Mouse (Mus musculus) testis, postnatal 14 days (tissue): ENCODE results near the gene Pank2.
"Not testable (repeated sequence)": the region's sequence is repeated elsewhere in the genome, so short reads cannot be mapped to it uniquely, and the experiment has no call there.

Source experiments
- DNase-seq: peaks from one replicate; pipeline ENCODE4 v3.0.0; 2021; ENCODE audit warnings: low spot score

Gene Pank2

DNA sequence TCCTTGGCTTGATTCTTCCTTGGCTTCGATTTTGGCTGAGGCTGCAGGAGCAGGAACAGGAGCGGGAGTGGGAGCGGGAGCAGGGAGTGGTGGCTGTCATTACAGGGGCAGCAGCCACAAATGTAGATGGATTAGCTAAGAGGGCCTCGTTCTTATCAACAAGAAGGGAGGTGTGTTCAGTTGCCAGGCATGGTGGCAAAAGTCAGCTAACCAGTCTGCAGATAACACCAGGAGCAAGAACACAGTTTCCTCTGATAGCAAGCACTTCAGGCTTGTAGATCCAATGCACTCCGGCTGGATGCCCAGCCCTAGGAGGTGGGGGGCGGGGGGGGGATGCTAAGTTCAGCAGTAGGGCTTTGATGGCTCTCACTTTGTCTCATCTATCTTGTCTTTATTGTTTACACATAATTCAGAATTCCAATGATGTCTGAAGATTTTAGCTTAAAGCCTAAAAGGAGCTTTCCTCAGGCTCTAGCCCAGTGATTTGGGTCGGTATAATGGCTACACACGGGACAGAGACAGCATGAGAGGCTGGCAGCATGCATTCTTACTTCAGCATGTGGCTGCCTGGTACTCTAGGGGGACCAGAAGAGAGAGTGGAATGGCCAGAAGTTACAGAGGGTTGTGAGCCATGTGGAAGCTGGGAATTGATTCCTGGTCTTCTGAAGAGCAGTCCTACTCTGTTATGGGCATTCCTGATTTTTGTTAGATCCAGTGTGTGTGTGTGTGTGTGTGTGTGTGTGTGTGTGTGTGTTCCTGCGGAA, 1.6 kb upstream of the Pank2 start:
- no peak for DNase-seq

DNA sequence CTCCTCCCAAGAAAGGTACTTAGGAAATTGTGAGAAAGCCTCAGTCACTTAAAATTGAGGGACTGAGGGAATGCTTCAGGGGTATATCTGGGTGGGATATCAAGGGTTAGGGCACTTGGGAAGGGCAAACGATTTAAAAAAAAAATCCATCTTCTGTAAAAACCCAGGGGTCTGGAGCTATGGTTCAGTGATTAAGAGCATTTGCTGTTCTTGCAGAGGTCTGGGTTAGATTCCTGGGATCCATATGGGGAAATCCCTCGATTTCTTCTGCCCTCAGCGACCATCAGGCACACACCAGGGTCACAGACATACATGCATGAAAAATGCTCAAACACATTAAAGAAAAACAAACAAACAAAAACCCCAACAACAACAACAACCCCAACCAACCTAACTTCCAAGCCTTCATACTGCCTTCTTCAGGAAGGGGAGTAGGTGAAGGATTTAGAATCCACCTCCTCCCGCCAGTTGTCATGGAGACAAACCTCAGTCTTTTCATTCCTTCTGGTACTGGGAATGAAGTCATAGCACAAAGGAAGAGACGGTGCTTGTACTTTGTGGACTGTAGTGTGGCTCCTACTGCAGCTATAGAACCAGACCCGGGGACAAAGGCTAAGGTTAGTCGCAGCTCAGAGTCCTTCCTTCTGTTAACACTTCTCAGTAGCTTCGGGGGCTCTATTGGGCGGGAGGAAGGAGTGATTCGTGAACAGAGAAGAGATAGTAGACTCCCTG, 648 bp upstream of the Pank2 start:
- no peak for DNase-seq

DNA sequence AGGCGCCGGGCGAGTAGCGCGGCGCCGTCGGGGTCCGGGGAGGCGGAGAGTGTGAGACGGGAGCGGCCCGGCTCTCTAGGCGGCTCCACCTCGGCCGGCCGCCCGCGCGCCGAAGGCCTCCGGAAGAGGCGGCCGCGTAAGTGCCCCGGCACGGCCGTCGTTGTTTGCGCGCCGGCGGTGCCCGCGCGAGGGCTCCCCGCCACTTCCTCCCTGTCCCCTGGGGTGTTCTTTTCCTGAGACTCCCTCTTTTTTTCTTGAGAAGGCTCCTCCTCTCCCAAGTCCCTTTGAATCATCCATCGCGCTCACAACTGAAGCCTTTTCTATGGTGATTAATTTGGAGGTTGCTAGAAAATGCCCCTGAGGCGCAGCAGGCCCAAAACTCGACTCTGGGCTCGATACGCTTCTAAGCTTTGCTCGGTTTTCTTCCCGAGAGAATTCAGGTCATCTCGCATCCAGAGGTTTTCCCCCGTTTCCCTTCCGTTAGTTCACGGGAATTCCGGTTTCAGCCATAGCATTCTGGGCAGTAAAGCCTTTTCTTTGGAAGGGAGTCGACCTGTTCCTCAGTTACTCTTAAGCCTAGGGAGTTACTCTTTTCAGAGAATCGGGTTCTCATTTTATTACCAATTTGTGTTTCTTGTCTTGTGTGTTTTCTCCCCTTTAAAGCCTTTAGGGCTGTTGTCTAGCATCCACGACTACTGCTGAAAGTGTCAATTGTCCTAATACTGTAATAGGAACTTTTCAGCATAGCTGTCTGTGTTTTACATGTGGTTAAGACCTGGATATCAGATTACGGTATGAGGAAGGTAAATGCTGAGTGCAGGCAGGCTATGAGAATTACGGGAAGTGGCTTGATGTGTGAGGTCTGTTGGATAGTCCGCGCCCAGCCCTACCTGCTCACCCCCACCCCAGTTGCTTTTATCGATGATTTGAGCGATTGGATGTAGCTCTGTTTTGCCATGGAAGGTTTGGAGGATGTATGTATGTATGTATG, 680 bp downstream of the Pank2 start:
- no peak for DNase-seq

DNA sequence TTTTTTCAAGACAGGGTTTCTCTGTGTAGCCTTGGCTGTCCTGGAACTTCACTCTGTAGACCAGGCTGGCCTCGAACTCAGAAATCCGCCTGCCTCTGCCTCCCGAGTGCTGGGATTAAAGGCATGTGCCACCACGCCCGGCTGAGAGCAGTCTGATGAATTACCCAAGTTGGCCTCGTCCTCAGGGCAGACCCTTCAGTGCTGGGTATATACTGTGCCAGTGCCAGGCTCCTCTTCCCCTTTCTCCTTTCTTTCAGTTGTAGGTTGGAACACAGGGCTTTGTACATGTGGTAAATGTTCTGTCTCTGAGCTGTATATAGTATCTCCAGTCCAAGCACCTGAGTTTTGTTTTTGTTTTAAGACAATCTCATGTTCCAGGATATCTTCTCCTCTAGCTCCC, 1.7 kb downstream of the Pank2 start:
- no peak for DNase-seq

DNA sequence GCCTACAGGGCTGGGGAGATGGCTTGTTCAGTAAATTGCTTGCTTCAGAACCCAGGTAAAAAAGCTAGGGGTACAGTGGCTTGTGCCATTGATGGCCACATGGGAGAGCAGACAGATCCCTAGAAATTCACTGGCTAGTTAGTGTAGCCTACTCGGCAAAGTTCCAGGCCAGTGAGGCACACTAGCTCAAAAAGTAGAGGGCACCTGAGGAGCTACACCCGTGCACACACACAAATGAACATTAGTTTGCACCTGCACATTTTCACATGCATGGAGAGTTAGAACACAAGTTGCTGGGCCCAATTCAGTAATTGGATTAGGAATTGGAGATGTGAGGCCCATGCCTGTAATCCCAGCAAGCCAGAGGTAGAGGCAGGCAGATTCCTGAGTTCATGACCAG, 2.8 kb downstream of the Pank2 start:
- no peak for DNase-seq

DNA sequence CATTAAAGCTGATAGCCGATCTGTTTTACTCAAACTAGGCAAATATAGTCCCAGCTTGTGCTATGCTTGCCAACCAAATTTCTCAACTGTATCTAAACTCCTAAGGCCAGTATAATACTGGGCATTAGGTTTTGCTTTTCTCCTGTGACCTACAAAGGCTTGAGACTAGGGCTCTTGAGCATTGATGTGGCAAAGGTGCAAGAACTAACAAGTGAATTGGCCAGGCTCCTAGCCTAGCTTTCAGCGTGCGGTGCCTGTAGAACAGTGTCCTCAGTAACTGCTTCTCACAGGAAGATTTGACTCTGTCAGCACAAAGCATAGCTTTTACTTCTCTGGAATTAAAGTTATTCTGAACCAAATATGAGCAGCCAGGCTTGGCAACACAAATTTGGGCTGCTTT, 13.2 kb downstream of the Pank2 start:
- DNase-seq, result no peak

DNA sequence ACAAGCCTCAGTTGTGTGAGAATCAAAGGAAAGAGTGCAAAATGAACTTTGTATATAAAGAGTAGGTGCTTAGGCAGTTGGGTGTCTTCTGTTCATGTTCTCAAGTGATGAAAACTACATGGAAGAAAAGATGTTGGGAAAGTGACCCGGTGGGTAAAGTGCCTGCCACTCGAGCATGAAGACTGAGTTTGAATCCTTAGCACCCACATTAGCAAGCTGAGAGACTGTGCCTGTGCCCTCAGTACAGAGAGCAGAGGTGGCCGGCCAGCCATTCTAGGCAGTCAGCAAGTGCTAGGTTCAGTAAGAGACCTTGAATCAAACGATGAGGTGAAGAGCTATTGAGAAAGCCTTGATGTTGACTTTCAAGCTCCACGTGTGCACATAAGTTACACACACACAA, 14.4 kb downstream of the Pank2 start:
- DNase-seq, result no peak

DNA sequence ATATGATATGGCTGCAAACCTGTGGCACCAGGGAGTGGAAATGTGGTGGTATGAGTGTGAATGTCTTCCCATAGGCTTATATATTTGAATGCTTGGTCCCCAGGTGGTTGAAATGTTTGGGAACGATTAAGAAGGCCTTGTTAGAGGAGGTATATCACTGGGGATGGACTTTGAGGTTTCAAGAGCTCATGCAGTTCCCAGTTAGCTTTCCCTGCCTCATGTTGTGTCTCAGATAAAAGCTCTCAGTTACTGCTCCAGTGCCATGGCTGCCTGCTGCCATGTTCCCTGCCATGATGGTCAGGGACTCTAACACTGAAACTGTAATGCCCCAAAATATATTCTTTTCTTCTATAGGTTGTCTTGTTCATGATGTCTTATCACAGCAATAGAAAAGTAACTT, 19.3 kb downstream of the Pank2 start:
- DNase-seq, result no peak

DNA sequence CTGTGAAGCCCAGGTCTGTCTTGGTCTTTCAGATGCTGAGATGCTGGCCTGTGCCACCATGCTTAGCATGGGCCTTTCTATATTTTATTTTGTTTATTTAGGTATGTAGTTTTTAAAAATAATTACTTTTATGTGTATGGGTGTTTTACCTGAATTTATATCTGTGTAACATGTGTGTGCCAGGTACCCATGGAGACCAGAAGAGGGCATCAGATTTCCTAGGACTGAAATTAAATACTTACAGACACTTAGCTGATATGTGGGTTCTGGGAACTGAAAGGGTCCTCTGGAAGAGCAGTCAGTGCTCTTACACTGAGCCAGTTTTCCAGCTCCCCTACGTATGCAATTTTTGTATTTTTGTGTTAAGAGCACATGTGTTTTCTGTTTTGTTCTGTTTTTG, 24.0 kb downstream of the Pank2 start:
- DNase-seq, result no peak

DNA sequence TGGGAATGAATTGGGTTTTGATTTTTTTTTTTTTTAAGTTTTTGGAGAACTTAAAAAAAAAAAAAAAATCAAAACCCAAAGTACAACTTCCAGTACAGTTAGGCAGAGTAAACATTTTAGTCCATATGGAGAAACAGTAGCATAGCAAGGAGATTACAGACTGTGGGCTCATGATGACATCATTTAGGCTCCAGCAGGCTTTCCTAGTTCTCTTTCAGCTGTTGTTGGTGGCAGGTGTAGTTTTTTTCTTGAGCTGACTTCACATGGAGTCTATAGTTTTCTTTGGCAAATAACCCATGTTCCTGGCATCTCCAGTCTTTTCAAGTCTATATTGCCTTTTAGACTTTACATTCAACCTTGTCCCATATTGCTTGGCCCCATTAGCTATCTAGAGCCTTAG, 28.4 kb downstream of the Pank2 start:
- no peak for DNase-seq

DNA sequence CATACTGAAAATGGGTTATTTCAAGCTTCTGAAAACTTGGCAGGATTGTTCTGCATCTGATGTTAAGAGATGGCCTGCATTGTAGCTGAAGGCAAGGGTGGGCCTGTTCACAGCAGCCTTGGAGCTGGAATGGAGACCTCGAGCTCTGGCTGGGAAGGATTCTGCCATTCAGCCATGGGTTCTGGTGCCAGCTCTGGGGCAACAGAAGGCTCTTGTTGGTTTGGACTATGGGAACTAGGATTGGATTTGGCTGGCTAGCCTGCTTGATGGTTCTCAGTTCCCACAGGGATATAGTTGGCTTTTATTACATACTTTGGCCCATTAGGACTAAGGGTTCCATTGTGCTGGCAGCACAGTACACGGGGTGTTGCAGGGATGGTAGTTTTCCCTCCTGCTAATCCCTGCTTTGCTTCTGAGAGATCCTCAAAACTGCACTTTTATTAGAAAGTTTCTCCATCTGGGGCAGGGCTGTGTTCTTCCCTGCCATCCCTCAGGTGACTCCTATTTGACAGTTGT, 34.5 kb downstream of the Pank2 start:
- no peak for DNase-seq

DNA sequence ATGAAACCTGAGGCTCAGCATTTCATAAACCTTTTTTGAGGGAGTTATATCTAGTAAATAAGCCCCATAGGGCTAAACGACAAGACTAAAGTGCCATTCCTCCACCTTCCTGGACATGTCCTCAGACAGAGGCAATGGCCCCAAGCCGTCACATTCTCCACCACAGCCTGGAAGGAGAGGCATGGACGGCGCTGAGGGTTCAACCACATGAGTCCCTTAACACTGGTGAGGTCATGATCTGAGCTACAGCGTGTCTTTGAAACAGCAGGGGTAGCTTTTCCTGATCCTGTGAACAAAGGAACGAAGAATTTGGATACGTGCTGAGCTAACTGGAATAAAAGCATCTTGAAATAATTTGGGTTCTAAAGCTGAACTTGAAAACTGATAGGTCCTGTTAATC, 36.4 kb downstream of the Pank2 start:
- DNase-seq, result not testable (repeated sequence)

DNA sequence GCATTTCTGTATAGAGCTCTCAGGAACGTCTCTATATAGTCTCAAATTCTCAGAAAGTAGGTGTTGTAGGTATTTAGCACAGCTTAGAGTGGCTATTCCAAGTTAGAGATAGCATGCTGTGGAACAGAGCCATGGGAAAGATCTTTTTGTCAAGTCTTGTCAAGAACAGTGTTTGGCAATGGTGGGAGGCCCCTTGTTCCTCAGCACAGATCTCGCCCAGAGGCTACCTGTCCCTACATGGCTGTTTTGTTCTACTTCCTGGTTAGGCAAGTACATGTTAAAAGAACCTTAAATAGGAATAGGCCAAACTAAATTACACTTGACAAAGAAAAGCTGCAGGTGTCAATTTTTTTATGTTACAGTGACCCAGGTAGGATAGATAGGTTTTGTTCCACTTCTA, 38.2 kb downstream of the Pank2 start:
- DNase-seq, result no peak

DNA sequence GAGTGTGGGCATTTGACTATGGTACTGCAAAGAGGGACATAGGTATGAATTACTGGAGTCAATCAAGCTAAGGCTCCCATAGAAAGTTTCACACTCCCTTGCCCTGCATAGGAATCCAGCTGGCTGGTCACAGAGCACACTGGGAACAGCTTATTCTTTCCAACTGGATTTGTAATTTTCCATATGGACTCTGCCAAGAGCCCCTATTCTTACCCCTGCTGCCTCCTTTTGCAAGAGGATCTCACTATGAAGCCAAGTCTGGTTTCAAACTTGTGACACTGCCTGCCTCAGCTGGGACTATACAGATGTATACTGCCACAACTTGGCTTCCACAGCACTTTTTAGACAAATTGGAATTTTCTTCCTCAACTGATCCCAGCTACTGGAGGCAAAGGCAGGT, 39.3 kb downstream of the Pank2 start:
- no peak for DNase-seq

DNA sequence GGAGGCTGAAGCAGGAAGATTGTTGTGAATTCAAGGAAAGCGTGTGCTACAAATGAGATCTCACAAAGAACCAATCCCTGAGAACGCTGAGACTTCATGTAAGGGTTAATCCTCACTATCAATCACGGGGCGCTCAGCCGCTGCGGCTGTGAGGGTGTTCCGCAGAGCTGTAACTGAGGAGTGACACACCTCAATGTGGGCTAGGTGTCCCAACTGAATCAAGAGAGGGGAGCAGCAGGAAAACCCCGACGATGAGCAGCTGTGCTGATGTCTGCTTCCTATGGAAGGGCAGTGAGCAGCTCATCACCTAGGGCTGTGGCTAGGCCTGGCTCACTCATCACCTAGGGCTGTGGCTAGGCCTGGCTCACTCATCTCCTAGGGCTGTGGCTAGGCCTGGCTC, 42.2 kb downstream of the Pank2 start:
- no peak for DNase-seq

DNA sequence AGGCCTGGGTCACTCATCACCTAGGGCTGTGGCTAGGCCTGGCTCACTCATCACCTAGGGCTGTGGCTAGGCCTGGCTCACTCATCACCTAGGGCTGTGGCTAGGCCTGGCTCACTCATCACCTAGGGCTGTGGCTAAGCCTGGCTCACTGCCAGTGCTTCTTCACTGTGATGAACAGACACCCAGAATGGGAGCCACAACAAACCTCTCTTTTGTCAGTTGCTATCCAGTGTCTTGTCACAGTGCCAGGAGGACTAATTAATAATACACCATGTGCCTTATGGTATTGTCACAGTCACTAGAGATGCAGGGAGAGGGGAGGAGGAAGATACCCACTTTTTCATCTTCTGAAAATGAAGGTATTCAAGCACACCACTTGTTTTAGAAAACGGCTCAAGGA, 42.9 kb downstream of the Pank2 start:
- not testable (repeated sequence) for DNase-seq

DNA sequence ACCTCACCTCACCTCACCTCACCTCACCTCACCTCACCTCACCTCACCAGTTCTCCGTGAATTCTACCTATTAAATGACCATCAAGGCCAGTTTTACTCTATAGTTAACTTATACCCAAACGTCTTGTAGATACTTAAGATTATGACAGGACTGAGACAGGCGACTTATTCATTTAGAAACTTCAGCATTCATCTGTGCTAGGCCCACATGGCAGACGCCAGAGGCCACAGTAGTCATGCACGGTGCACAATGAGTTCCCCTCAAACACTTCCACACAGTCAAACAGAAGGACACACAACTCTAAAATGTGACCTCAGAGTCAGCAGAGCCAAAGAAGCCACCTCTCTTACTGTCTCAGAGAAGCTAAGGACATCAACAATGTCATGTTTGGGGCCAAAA, 45.1 kb downstream of the Pank2 start:
- no peak for DNase-seq

DNA sequence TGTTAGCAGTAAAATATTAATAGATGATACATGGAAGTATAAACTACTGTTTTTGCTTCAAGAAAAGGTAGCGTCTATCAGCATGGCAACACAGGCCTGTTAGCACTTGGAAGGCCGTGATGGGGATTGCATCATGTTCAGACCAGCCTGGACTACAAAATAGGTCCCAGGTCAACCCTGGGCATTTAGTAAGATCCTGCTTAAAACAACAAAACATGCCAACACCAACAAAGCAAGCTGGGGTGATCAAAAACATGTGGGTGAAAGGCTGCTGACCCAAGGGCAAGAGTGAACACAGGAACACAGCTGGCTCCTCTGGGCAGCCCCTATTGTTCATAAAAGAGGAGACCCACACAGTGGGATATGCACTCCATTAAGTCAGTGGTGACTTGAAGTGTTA, 45.5 kb downstream of the Pank2 start:
- no peak for DNase-seq

DNA sequence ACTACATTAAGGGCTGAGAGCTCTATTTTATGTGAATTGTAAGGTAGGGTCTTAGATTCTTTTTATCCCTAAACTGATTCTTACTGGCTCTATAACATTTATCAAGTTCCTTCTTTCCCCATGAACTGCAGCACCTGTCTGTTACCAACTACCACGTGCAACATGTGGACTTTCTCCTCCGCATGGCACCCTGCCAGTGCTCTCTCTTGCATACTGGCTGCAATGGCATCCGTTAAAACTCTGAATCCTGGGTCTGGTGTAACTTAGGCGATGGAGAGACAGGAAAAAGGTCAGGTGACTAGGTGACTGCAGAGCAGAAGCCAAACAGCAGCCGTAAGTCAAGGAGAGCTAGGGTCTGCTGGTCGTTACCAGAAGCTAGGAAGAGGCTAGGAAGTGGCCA, 47.0 kb downstream of the Pank2 start:
- DNase-seq, result no peak

DNA sequence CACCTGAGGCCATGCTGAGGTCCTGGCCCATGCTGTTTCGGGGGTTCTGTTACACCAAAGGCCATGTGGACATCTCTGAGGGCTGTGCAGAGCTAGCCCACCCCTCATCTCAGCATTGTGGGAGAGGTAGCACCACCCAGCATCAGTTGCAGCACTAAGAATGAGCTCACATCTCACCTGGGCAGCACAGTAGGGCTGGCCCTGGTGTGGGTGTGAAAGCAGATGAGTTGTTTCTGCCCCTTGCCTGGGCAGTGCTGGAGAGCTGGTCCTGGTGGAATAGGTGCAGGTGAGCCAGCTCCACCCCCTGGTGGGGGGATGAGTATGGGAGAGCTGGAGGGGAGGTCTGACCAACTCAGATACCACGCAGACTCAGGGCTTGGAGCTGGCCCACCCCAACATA, 53.9 kb downstream of the Pank2 start:
- DNase-seq, result no peak

DNA sequence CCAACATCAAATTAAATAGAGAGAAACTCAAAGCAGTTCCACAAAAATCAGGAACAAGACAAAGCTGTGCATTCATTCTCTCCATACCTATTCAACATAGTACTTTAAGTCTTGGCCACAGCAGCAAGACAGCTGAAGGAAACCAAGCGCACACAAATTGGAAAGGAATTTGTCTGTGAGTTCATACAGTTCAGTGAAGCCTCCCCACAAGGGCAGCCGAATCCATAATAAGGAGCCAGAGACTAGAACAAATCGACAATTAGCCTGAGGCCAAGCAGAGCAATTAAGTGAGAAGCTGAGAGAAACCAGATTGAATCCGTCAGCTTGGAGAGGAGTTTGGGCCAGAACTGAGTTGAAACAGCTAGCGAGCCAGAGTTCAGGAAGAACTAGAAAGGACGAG, 57.1 kb downstream of the Pank2 start:
- no peak for DNase-seq

DNA sequence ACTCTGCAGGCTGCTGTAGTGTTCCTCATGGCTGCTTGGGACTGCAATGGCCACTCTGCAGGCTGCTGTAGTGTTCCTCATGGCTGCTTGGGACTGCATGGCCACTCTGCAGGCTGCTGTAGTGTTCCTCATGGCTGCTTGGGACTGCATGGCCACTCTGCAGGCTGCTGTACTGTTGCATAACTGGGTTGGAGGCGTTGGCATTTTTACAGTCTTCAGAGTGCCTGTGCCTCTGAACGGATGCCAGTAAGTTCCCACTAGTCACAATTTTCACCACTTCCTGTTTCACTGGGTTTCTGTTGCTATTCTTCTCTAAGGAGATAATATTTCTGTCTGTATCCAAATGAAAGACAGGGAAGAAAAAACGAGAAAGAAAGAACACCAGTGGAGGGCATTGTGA, 58.9 kb downstream of the Pank2 start:
- DNase-seq, result not testable (repeated sequence)
